Mouse (Mus musculus): ENCODE measurements around the gene Krt9. TPM values are rescaled to one million over a fixed set of nuclear protein-coding genes. Genes with fewer than 3 reads are reported as not detected.

Gene Krt9
- polyA plus RNA-seq, 1 experiment from 2014 or later: not detected

DNA sequence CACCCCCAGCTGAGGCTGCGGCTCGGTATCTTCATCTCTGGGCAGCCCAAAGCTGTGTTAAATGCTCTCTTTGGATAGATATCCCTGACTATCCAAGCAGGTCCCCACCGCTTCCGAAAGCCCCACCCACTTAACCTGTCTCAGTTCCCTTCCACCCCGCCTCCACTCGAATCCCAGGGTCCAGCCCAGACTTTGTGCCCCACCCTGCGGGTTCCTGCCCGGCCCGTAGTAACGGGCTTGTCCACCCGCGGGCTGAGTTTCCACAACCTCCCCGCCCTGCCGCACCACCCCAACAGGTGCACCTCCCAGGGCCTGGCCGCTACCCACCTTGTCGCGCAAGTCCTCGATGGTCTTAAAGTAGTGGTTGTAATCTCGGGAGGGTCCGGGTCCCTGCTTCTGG, 47.9 kb downstream of the Krt9 start:
- Histone ChIP-seq H3K4me3 (peak overlapping the region; percentile 40), H3K27ac (no peak overlapping the region), H3K9me3 (replicated peaks) (no peaks in the 10 kb centered on the region), H3K4me1 (peaks cover 27% of the 10 kb centered on the region), H3K36me3 (no peaks in the 10 kb centered on the region), H3K27me3 (ENCODE audit: low read depth, poor library complexity, severe bottlenecking) (peaks cover 40% of the 10 kb centered on the region)
- 2% methylated on average over 20 of the region's 20 CpGs for WGBS
- peak; percentile 44 for DNase-seq (ENCODE audit: low spot score)

DNA sequence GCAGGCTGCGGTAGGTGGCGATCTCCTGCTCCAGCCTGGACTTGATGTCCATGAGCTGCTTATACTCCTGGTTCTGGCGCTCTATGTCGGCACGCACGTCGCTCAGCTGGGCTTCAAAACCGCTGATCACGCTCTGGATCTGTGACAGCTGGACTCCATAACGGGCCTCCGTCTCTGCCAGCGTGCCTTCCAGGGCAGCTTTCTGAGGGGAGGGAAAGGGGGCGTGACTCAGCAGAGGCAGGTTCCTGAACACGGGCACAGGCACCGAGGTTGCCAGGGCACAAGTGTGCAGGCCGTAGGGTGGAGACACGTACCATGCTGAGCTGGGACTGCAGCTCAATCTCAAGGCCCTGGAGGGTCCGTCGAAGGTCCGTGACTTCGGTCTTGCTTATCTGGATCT, 52.1 kb downstream of the Krt9 start:
- H3K27me3 ChIP-seq (ENCODE audit: low read depth, poor library complexity, severe bottlenecking): peaks cover 31% of the 10 kb centered on the region
- H3K4me3 ChIP-seq: no peak overlapping the region
- H3K4me1 ChIP-seq: peaks cover 47% of the 10 kb centered on the region
- 88% methylated on average over 21 of the region's 21 CpGs for WGBS
- no peaks in the 10 kb centered on the region for H3K36me3 ChIP-seq
- H3K27ac ChIP-seq: no peak overlapping the region
- DNase-seq (ENCODE audit: low spot score): no peak
- no peaks in the 10 kb centered on the region for H3K9me3 ChIP-seq (replicated peaks)

DNA sequence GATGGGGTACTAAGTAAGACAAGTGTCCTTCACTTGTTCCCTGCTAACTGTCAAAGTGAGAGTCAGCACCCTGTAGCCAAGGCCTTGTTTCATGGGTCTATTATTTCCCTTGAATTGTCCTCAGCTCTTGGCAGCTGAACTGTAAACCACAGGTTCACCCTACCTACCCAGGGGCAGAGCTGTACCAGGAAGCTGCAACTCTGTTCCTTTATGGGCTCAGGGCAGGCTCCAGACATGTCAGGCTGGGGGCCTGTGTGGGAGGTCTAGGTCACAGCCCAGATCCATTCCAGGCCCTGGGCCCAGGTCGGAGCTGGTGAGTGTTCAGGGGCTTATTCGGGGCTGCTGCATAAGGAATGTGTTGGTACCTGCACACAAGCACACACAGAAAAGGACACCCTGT, 53.7 kb downstream of the Krt9 start:
- Histone ChIP-seq H3K27me3 (ENCODE audit: low read depth, poor library complexity, severe bottlenecking) (peaks cover 15% of the 10 kb centered on the region), H3K9me3 (replicated peaks) (no peaks in the 10 kb centered on the region), H3K4me1 (peaks cover 33% of the 10 kb centered on the region), H3K4me3 (no peak overlapping the region), H3K27ac (peak overlapping the region; percentile 14; the same call in 1 of the 2 replicates), H3K36me3 (no peaks in the 10 kb centered on the region)
- no peak for DNase-seq (ENCODE audit: low spot score)
- 76% methylated on average over 2 of the region's 2 CpGs for WGBS

DNA sequence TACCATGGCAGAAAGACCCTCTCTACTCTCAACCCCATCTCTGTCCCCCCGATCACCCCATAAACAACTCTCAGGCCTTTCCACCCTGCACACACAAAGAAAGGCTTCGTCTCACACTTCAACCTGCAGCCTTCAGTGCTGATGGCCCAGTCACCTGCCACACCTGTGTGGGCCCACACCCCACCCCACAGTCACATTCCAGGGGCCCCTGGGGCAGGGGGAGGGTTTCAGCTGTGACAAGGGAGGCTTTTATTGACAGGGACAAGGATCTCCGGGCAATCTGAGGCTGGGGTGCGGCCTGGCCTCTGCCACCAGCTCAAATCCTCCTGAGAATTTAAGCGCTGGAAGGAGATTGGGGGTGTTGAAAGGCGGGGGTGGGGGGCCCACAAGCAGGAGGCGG, 54.2 kb downstream of the Krt9 start:
- H3K27ac ChIP-seq: peak overlapping the region; percentile 14; the same call in 1 of the 2 replicates
- no peak for DNase-seq (ENCODE audit: low spot score)

DNA sequence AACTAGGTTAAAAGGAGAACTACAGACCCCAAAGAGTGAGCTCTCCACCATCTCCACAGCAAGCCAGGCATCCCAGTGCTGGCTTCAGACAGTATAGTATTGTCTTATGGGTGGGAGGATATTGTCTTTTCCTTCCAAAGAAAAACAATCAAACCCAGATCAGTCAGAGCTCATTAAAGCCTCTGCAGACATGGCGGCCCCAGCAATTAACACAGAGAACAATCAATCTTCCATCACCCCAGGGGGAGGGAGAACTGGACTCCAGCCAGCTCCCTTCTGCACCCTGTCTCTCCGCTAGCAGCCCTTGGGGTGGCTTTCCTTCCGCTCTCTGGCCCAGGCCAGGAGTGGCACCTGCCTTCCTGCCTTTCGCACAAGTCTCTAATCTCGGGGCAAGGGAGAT, 55.4 kb downstream of the Krt9 start:
- DNase-seq (ENCODE audit: low spot score): no peak
- H3K4me1 ChIP-seq: peaks cover 33% of the 10 kb centered on the region
- H3K27me3 ChIP-seq (ENCODE audit: low read depth, poor library complexity, severe bottlenecking): peaks cover 12% of the 10 kb centered on the region; the same call in 1 of the 2 replicates
- WGBS: 40% methylated on average over 5 of the region's 5 CpGs
- H3K9me3 ChIP-seq (replicated peaks): no peaks in the 10 kb centered on the region
- no peak overlapping the region for H3K4me3 ChIP-seq
- H3K27ac ChIP-seq: no peak overlapping the region
- H3K36me3 ChIP-seq: no peaks in the 10 kb centered on the region

More for the DNA sequence above, 54.2 kb downstream of the Krt9 start:
- H3K4me3 ChIP-seq: no peak overlapping the region
- no peaks in the 10 kb centered on the region for H3K9me3 ChIP-seq (replicated peaks)
- H3K27me3 ChIP-seq (ENCODE audit: low read depth, poor library complexity, severe bottlenecking): peaks cover 10% of the 10 kb centered on the region
- no peaks in the 10 kb centered on the region for H3K36me3 ChIP-seq
- WGBS: 48% methylated on average over 7 of the region's 7 CpGs
- peaks cover 33% of the 10 kb centered on the region for H3K4me1 ChIP-seq

Other genes with a start within 250 kb of the Krt9 start
- gene Krtap9-5, start 244.8 kb downstream of the Krt9 start, polyA plus RNA-seq (2016; fragmentation: Nextera tagmentation; extraction: Ambion mirVana): not detected in 2 replicates
- not detected in 2 replicates for gene Krtap29-1, start 214.2 kb downstream of the Krt9 start, polyA plus RNA-seq (2016; fragmentation: Nextera tagmentation; extraction: Ambion mirVana)
- gene Krtap16-1, start 206.6 kb downstream of the Krt9 start, polyA plus RNA-seq (2016; fragmentation: Nextera tagmentation; extraction: Ambion mirVana): not detected in 2 replicates
- gene Krtap17-1, start 199.3 kb downstream of the Krt9 start, polyA plus RNA-seq (2016; fragmentation: Nextera tagmentation; extraction: Ambion mirVana): 0.68 and 0.90 TPM in 2 replicates
- gene Krt33a, start 177.0 kb downstream of the Krt9 start, polyA plus RNA-seq (2016; fragmentation: Nextera tagmentation; extraction: Ambion mirVana): not detected in 2 replicates
- not detected in 2 replicates for gene Krt33b, start 163.4 kb downstream of the Krt9 start, polyA plus RNA-seq (2016; fragmentation: Nextera tagmentation; extraction: Ambion mirVana)
- gene Krt34, start 151.7 kb downstream of the Krt9 start, polyA plus RNA-seq (2016; fragmentation: Nextera tagmentation; extraction: Ambion mirVana): not detected in 2 replicates
- not detected in 2 replicates for gene Krt31, start 142.7 kb downstream of the Krt9 start, polyA plus RNA-seq (2016; fragmentation: Nextera tagmentation; extraction: Ambion mirVana)
- not detected in 2 replicates for gene Krt32, start 105.0 kb downstream of the Krt9 start, polyA plus RNA-seq (2016; fragmentation: Nextera tagmentation; extraction: Ambion mirVana)
- gene Krt35, start 97.0 kb downstream of the Krt9 start, polyA plus RNA-seq (2016; fragmentation: Nextera tagmentation; extraction: Ambion mirVana): 0.08 TPM in 1 of 2 replicates, not detected in the other
- not detected in 2 replicates for gene Krt36, start 87.6 kb downstream of the Krt9 start, polyA plus RNA-seq (2016; fragmentation: Nextera tagmentation; extraction: Ambion mirVana)
- gene Krt13, start 71.7 kb downstream of the Krt9 start, polyA plus RNA-seq (2016; fragmentation: Nextera tagmentation; extraction: Ambion mirVana): not detected in 2 replicates
- gene Krt15, start 57.3 kb downstream of the Krt9 start, polyA plus RNA-seq (2016; fragmentation: Nextera tagmentation; extraction: Ambion mirVana): 1.6 and 8.4 TPM in 2 replicates
- 11.1 and 13.9 TPM in 2 replicates for gene Krt19, start 44.6 kb downstream of the Krt9 start, polyA plus RNA-seq (2016; fragmentation: Nextera tagmentation; extraction: Ambion mirVana)
- gene Krt14, start 14.3 kb upstream of the Krt9 start, polyA plus RNA-seq (2016; fragmentation: Nextera tagmentation; extraction: Ambion mirVana): 8.0 and 32.0 TPM in 2 replicates
- not detected in 2 replicates for gene Krt16, start 55.7 kb upstream of the Krt9 start, polyA plus RNA-seq (2016; fragmentation: Nextera tagmentation; extraction: Ambion mirVana)
- 1.3 and 7.6 TPM in 2 replicates for gene Krt17, start 67.8 kb upstream of the Krt9 start, polyA plus RNA-seq (2016; fragmentation: Nextera tagmentation; extraction: Ambion mirVana)
- 0.21 TPM in 1 of 2 replicates, not detected in the other for gene Krt42, start 76.6 kb upstream of the Krt9 start, polyA plus RNA-seq (2016; fragmentation: Nextera tagmentation; extraction: Ambion mirVana)
- 1,486 and 1,565 TPM in 2 replicates for gene Eif1, start 126.6 kb upstream of the Krt9 start, polyA plus RNA-seq (2016; fragmentation: Nextera tagmentation; extraction: Ambion mirVana)
- gene Gast, start 141.2 kb upstream of the Krt9 start, polyA plus RNA-seq (2016; fragmentation: Nextera tagmentation; extraction: Ambion mirVana): not detected in 2 replicates
- gene Hap1, start 162.9 kb upstream of the Krt9 start, polyA plus RNA-seq (2016; fragmentation: Nextera tagmentation; extraction: Ambion mirVana): 0.85 and 1.3 TPM in 2 replicates
- gene Jup, start 204.5 kb upstream of the Krt9 start, polyA plus RNA-seq (2016; fragmentation: Nextera tagmentation; extraction: Ambion mirVana): 35.6 and 41.8 TPM in 2 replicates
- gene P3h4, start 221.6 kb upstream of the Krt9 start, polyA plus RNA-seq (2016; fragmentation: Nextera tagmentation; extraction: Ambion mirVana): 33.9 and 45.3 TPM in 2 replicates
- 67.6 and 89.5 TPM in 2 replicates for gene Fkbp10, start 222.5 kb upstream of the Krt9 start, polyA plus RNA-seq (2016; fragmentation: Nextera tagmentation; extraction: Ambion mirVana)
- 149 and 173 TPM in 2 replicates for gene Nt5c3b, start 248.6 kb upstream of the Krt9 start, polyA plus RNA-seq (2016; fragmentation: Nextera tagmentation; extraction: Ambion mirVana)
- 0.63 and 0.69 TPM in 2 replicates for gene Klhl10, start 248.7 kb upstream of the Krt9 start, polyA plus RNA-seq (2016; fragmentation: Nextera tagmentation; extraction: Ambion mirVana)